Mouse (Mus musculus): ENCODE measurements around the gene Dpf3.

GRCm38 (mm10) chr12:83247669-83248068, 239.8 kb downstream of the Dpf3 start:
- TF ChIP-seq POLR2A (IDR thresholded peaks at IDR 0.05; ENCODE audit: insufficient read length, low read depth) (no peak), USF1 (IDR thresholded peaks at IDR 0.05; ENCODE audit: low read depth) (no peak), MAX (IDR thresholded peaks at IDR 0.05; ENCODE audit: low read depth) (no peak), CEBPB (IDR thresholded peaks at IDR 0.05; ENCODE audit: insufficient read depth, poor library complexity, severe bottlenecking) (no peak), MYOG (IDR thresholded peaks at IDR 0.05; ENCODE audit: control insufficient read depth in 1 of 3, insufficient read depth in 1 of 3, insufficient read length in 2 of 3, low read depth in 2 of 3) (no peak)
